Mouse (Mus musculus): ENCODE results near the gene Mmrn1. TPM values are rescaled to one million over a fixed set of nuclear protein-coding genes. Genes with fewer than 3 reads are reported as not detected.

Mmrn1 gene
- polyA plus RNA-seq, 1 experiment from 2014 or later = 7.3 TPM

Other genes starting within 250 kb of the Mmrn1 start
- 15.5 and 17.2 TPM in 2 replicates for gene Snca, start 95.1 kb upstream of the Mmrn1 start, polyA plus RNA-seq (2014; fragmentation: Nextera tagmentation; extraction: Ambion mirVana)